Comparison of ENCODE assay signal across 7 mouse cellular contexts in genomic region chr3:152763139-152763882, GRCm38 (mm10). TPM values are rescaled to one million over a fixed set of nuclear protein-coding genes. Genes with fewer than 3 reads are reported as not detected.
DNase-seq lines count a peak whose midpoint lies in the region; ATAC-seq and TF ChIP-seq lines count a peak whose summit lies in the region.

No protein-coding gene starts in this region.

- peak overlapping the region; percentile 64 for H3K9ac ChIP-seq in ES-E14 (ENCODE audit: insufficient read depth, low read depth, low read length, poor library complexity, severe bottlenecking)
- no peak overlapping the region for H3K9ac ChIP-seq in forebrain, postnatal 0 days
- H3K9ac ChIP-seq in intestine, embryonic 14.5 days (ENCODE audit: low read length), result no peak overlapping the region
- H3K9ac ChIP-seq in liver, embryonic 16.5 days (ENCODE audit: low read depth, low read length), result peak overlapping the region; percentile 56

- 50% methylated on average over 26 of the region's 26 CpGs for WGBS in forebrain, postnatal 0 days
- WGBS in intestine, embryonic 14.5 days, result 31% methylated on average over 26 of the region's 26 CpGs
- 21% methylated on average over 26 of the region's 26 CpGs for WGBS in liver, embryonic 16.5 days (ENCODE audit: insufficient replicate concordance)
- 29% methylated on average over 26 of the region's 26 CpGs for WGBS in thymus, adult 2 months

- no peak for ATAC-seq in forebrain, postnatal 0 days
- ATAC-seq in intestine, embryonic 14.5 days (replicated peaks; ENCODE audit: low FRiP score, low TSS enrichment, low read depth), result peak; percentile 30; the same call in 1 of the 2 replicates
- ATAC-seq in liver, embryonic 16.5 days (ENCODE audit: low read depth), result peak; percentile 74

- no peaks in the 10 kb centered on the region for H3K27me3 ChIP-seq in forebrain, postnatal 0 days (ENCODE audit: insufficient read depth, low read length)
- no peaks in the 10 kb centered on the region for H3K27me3 ChIP-seq in intestine, embryonic 14.5 days (replicated peaks; ENCODE audit: control insufficient read depth, insufficient read depth, low read length)
- H3K27me3 ChIP-seq in liver, embryonic 16.5 days (ENCODE audit: control insufficient read depth, insufficient read depth, low read depth, low read length), result no peaks in the 10 kb centered on the region
- H3K27me3 ChIP-seq in thymus, adult 2 months (ENCODE audit: control insufficient read depth, insufficient read depth, low read length), result no peaks in the 10 kb centered on the region

- H3K4me1 ChIP-seq in ES-E14 (ENCODE audit: control insufficient read depth in 2 of 2, insufficient read depth in 2 of 2, low read length in 2 of 2, poor library complexity in 1 of 2), result peaks cover 0 to 3% of the 10 kb centered on the region in 2 experiments; a peak in 1 of 4 replicates
- no peaks in the 10 kb centered on the region for H3K4me1 ChIP-seq in forebrain, postnatal 0 days (ENCODE audit: insufficient read depth)
- H3K4me1 ChIP-seq in intestine, embryonic 14.5 days (replicated peaks; ENCODE audit: control insufficient read depth, insufficient read depth, low read length), result peaks cover 22% of the 10 kb centered on the region
- peaks cover 23% of the 10 kb centered on the region for H3K4me1 ChIP-seq in liver, embryonic 16.5 days (ENCODE audit: control insufficient read depth, low read depth, low read length)
- peaks cover 4% of the 10 kb centered on the region; the same call in 1 of the 2 replicates for H3K4me1 ChIP-seq in thymus, adult 2 months (replicated peaks; ENCODE audit: control insufficient read depth, insufficient read depth, low read length)

- no peak overlapping the region for H3K27ac ChIP-seq in ES-E14 (ENCODE audit: insufficient read depth, low read depth, low read length, poor library complexity, severe bottlenecking)
- H3K27ac ChIP-seq in forebrain, postnatal 0 days (ENCODE audit: low read depth, low read length), result no peak overlapping the region
- H3K27ac ChIP-seq in intestine, embryonic 14.5 days (ENCODE audit: low read depth), result 0 out of 2 replicates have a peak overlapping the region, but pooled peaks have one; percentile 22
- peak overlapping the region; percentile 48 for H3K27ac ChIP-seq in liver, embryonic 16.5 days (ENCODE audit: low read length)
- peak overlapping the region; percentile 56; the same call in 1 of the 2 replicates for H3K27ac ChIP-seq in thymus, adult 2 months (ENCODE audit: control insufficient read depth, insufficient read depth, low read length)

- H3K9me3 ChIP-seq in ES-E14 (ENCODE audit: control insufficient read depth, insufficient read depth, low read depth, low read length), result no peaks in the 10 kb centered on the region
- H3K9me3 ChIP-seq in forebrain, postnatal 0 days (ENCODE audit: low read length), result no peaks in the 10 kb centered on the region
- H3K9me3 ChIP-seq in intestine, embryonic 14.5 days (ENCODE audit: control insufficient read depth, low read length), result no peaks in the 10 kb centered on the region
- no peaks in the 10 kb centered on the region for H3K9me3 ChIP-seq in liver, embryonic 16.5 days (replicated peaks; ENCODE audit: control insufficient read depth, low read length)

- H3K36me3 ChIP-seq in ES-E14 (ENCODE audit: control insufficient read depth, insufficient read depth, low read length, poor library complexity, severe bottlenecking), result peaks cover 4% of the 10 kb centered on the region; the same call in 1 of the 2 replicates
- H3K36me3 ChIP-seq in forebrain, postnatal 0 days (ENCODE audit: insufficient read depth), result peaks cover 6% of the 10 kb centered on the region; the same call in 1 of the 2 replicates
- H3K36me3 ChIP-seq in intestine, embryonic 14.5 days (ENCODE audit: control insufficient read depth, insufficient read depth, low read length), result no peaks in the 10 kb centered on the region
- H3K36me3 ChIP-seq in liver, embryonic 16.5 days (ENCODE audit: control insufficient read depth, insufficient read depth), result no peaks in the 10 kb centered on the region
- no peaks in the 10 kb centered on the region; the same call in 1 of the 2 replicates for H3K36me3 ChIP-seq in thymus, adult 2 months (ENCODE audit: control insufficient read depth, insufficient read depth, low read length)

- peak overlapping the region; percentile 48 to 51 for H3K4me3 ChIP-seq in ES-E14 (ENCODE audit: insufficient read depth in 1 of 2, low read depth in 1 of 2, low read length in 2 of 2, poor library complexity in 1 of 2, severe bottlenecking in 1 of 2)
- H3K4me3 ChIP-seq in forebrain, postnatal 0 days (ENCODE audit: low read depth, low read length), result no peak overlapping the region
- H3K4me3 ChIP-seq in intestine, embryonic 14.5 days (ENCODE audit: low read depth, low read length), result peak overlapping the region; percentile 19
- H3K4me3 ChIP-seq in liver, embryonic 16.5 days (ENCODE audit: low read depth, low read length), result peak overlapping the region; percentile 61
- H3K4me3 ChIP-seq in thymus, adult 2 months (ENCODE audit: control insufficient read depth, insufficient read depth, low read length), result peak overlapping the region; percentile 51

- DNase-seq in ES-E14 (ENCODE audit: low read depth, low spot score), result no peak
- DNase-seq in adrenal gland, postnatal 14 days, result peak; percentile 78
- no peak for DNase-seq in forebrain, postnatal 0 days
- DNase-seq in intestine, embryonic 14.5 days (ENCODE audit: low spot score), result peak; percentile 61
- DNase-seq in neural tube, embryonic 10.5 days (ENCODE audit: extremely low spot score, low spot score), result peak; percentile 43
- peak; percentile 60 for DNase-seq in thymus, adult 2 months

- H3K4me2 ChIP-seq in forebrain, postnatal 0 days (ENCODE audit: low read depth), result peak overlapping the region; percentile 20; the same call in 1 of the 2 replicates
- peak overlapping the region; percentile 39 for H3K4me2 ChIP-seq in intestine, embryonic 14.5 days (ENCODE audit: low read length)
- peak overlapping the region; percentile 71 for H3K4me2 ChIP-seq in liver, embryonic 16.5 days (ENCODE audit: low read depth, low read length)

- in situ Hi-C loops in ES-E14 (cut with MboI; ENCODE audit: low sequenced_read_pairs in 2 of 2, unreplicated experiment in 2 of 2), result no loop called here

- peak; percentile 48 for TF ChIP-seq CTCF in forebrain, postnatal 0 days (IDR thresholded peaks at IDR 0.05; ENCODE audit: low read depth)
- peak; percentile 66; the same call in 1 of the 2 replicates for TF ChIP-seq CTCF in thymus, adult 2 months (IDR thresholded peaks at IDR 0.05; ENCODE audit: borderline replicate concordance, control insufficient read depth, extremely low read depth, insufficient read depth, low read length, poor library complexity)

- TF ChIP-seq POLR2A in thymus, adult 2 months (IDR thresholded peaks at IDR 0.05; ENCODE audit: control insufficient read depth, extremely low read depth, insufficient read depth, low read length, poor library complexity), result no peak

TF ChIP-seq in ES-E14, 5 proteins besides CTCF, POLR2A, EP300 and RAD21:
- no peak for TF ChIP-seq ZC3H11A (IDR thresholded peaks at IDR 0.05; ENCODE audit: borderline replicate concordance, low read depth, low read length)
- no peak for TF ChIP-seq CHD2 (IDR thresholded peaks at IDR 0.05; ENCODE audit: low read depth, low read length)
- TF ChIP-seq MAFK (IDR thresholded peaks at IDR 0.05; ENCODE audit: insufficient read depth, low read depth, low read length), result no peak
- TF ChIP-seq HCFC1 (IDR thresholded peaks at IDR 0.05; ENCODE audit: borderline replicate concordance, insufficient read depth, low read length), result no peak
- TF ChIP-seq ZNF384 (IDR thresholded peaks at IDR 0.05; ENCODE audit: low read depth, low read length), result no peak

RNA-seq across cellular contexts. Expression of gene Pigk, which starts 49.4 kb away (rescaled TPM):
- total RNA-seq in ES-E14 (2012; rRNA removed), result 43.4 and 44.6 TPM in 2 replicates
- total RNA-seq in adrenal gland, postnatal 14 days (2021), result 46.9 and 56.1 TPM in 2 replicates
- total RNA-seq in forebrain, postnatal 0 days (2014; rRNA removed), result 29.7 and 31.8 TPM in 2 replicates
- polyA plus RNA-seq in forebrain, postnatal 0 days (2015; fragmentation: Nextera tagmentation; extraction: Ambion mirVana), result 41.1 and 46.0 TPM in 2 replicates
- polyA plus RNA-seq in intestine, embryonic 14.5 days (2014; fragmentation: Nextera tagmentation; extraction: Ambion mirVana), result 41.8 and 42.9 TPM in 2 replicates
- 20.1 and 22.1 TPM in 2 replicates for polyA plus RNA-seq in liver, embryonic 16.5 days (2015; fragmentation: Nextera tagmentation; extraction: Ambion mirVana)
- polyA plus RNA-seq in thymus, adult 2 months (2012; rRNA removed), result 10.9 and 12.8 TPM in 2 replicates

Comparison
In these comparisons a context has a peak if more than half of its experiments do, and no peak if none do; other contexts are left out.
1. DNase-seq: peak in adrenal gland, postnatal 14 days (single experiment), intestine, embryonic 14.5 days (single experiment), neural tube, embryonic 10.5 days (single experiment) and thymus, adult 2 months (single experiment); none in ES-E14 (single experiment) and forebrain, postnatal 0 days (single experiment).
2. H3K27ac ChIP-seq: peak in intestine, embryonic 14.5 days (single experiment), liver, embryonic 16.5 days (single experiment) and thymus, adult 2 months (single experiment); none in ES-E14 (single experiment) and forebrain, postnatal 0 days (single experiment).
3. H3K9ac ChIP-seq: peak in ES-E14 (single experiment) and liver, embryonic 16.5 days (single experiment); none in forebrain, postnatal 0 days (single experiment) and intestine, embryonic 14.5 days (single experiment).
4. H3K4me2 ChIP-seq: peak in every context shown above with its lines; median percentile 71 in liver, embryonic 16.5 days; 39 in intestine, embryonic 14.5 days; 20 in forebrain, postnatal 0 days.